Comparison of ENCODE assay signal across 8 mouse cellular contexts in the genomic region with DNA sequence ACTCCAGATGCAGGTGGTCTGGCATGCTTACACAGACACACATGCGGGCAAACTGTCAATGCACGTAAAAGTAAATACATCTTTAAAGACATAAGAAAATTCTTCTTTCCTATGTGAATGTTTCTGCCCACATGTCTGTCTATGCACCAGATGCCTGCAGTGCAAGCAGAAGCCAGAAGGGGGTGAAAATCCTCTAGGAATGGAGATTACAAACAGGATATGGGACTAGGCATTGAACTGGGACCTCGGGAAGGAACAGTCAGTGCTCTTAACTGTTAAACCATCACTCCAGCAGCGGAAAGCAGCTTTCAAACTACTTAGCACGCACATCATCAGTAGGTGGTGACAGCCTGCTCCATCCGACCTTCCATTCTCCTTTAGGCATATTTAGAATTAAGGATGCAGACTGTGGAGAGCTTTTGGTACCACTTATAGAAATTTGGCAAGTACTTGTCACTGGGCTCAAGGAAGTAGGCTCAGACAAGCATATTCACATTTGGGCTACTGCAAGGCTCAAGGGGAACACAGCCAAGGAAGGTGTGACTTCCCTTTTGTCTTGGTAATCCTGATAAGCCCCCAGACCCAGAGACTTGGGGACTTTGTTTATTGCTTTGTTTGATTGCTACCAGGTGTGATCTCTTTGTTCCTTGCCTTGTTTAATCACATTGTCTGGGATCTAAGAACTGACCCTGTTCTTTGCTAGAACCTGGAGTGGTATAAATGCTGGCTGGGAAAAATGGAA. TPM values are rescaled to one million over a fixed set of nuclear protein-coding genes. Genes with fewer than 3 reads are reported as not detected.
A peak's percentile ranks its signal among the peaks of the same experiment; 100 is the strongest.
DNase-seq lines count a peak whose midpoint lies in the region; ATAC-seq lines count a peak whose summit lies in the region.

No protein-coding gene starts in this region.

- H3K4me2 ChIP-seq in forebrain, embryonic 11.5 days (ENCODE audit: low read depth, low read length, severe bottlenecking), result no peak overlapping the region
- no peak overlapping the region for H3K4me2 ChIP-seq in forebrain, embryonic 16.5 days (ENCODE audit: low read length)

- 32% methylated on average over 6 of the region's 6 CpGs for WGBS in forebrain, embryonic 11.5 days
- 24% methylated on average over 6 of the region's 6 CpGs for WGBS in forebrain, embryonic 16.5 days

- H3K4me1 ChIP-seq in forebrain, embryonic 11.5 days (replicated peaks; ENCODE audit: control insufficient read depth, insufficient read depth, low read length), result no peaks in the 10 kb centered on the region
- H3K4me1 ChIP-seq in forebrain, embryonic 16.5 days (replicated peaks; ENCODE audit: control insufficient read depth, insufficient read depth, low read length), result no peaks in the 10 kb centered on the region; the same call in 1 of the 2 replicates

- DNase-seq in forebrain, embryonic 11.5 days (ENCODE audit: low spot score), result peak; percentile 66
- DNase-seq in ES-CJ7 (ENCODE audit: low read depth, low spot score), result peak; percentile 53
- peak; percentile 88 for DNase-seq in cerebellum, postnatal 10 days
- peak; percentile 39 for DNase-seq in gastrocnemius, postnatal 25 days
- peak; percentile 83 to 84 for DNase-seq in layer of hippocampus, postnatal 10 days (ENCODE audit: low spot score in 2 of 2)
- DNase-seq in mesoderm, embryonic 11.5 days (ENCODE audit: low read depth, low spot score), result peak; percentile 64
- no peak for DNase-seq in c-Kit-positive CD71-positive TER-119-positive erythroid progenitor cells, embryonic 14.5 days (ENCODE audit: low spot score)

- no peak for ATAC-seq in forebrain, embryonic 11.5 days (replicated peaks; ENCODE audit: low FRiP score)
- ATAC-seq in forebrain, embryonic 16.5 days, result no peak; the same call in 1 of the 2 replicates

- no peak overlapping the region for H3K9ac ChIP-seq in forebrain, embryonic 11.5 days (ENCODE audit: low read length)
- H3K9ac ChIP-seq in forebrain, embryonic 16.5 days (replicated peaks; ENCODE audit: low read depth, low read length), result no peak overlapping the region

- no peak overlapping the region for H3K4me3 ChIP-seq in forebrain, embryonic 11.5 days (ENCODE audit: low read depth, low read length)
- no peak overlapping the region for H3K4me3 ChIP-seq in forebrain, embryonic 16.5 days (replicated peaks; ENCODE audit: low read length)

- no peak overlapping the region for H3K27ac ChIP-seq in forebrain, embryonic 11.5 days (ENCODE audit: low read depth, low read length)
- H3K27ac ChIP-seq in forebrain, embryonic 16.5 days (ENCODE audit: low read length), result no peak overlapping the region

- no peaks in the 10 kb centered on the region for H3K36me3 ChIP-seq in forebrain, embryonic 11.5 days (ENCODE audit: control insufficient read depth, insufficient read depth, low read length)
- no peaks in the 10 kb centered on the region for H3K36me3 ChIP-seq in forebrain, embryonic 16.5 days (ENCODE audit: control insufficient read depth, insufficient read depth)

- no peaks in the 10 kb centered on the region for H3K27me3 ChIP-seq in forebrain, embryonic 11.5 days (ENCODE audit: control insufficient read depth, insufficient read depth, low read length)
- H3K27me3 ChIP-seq in forebrain, embryonic 16.5 days (replicated peaks; ENCODE audit: control insufficient read depth, insufficient read depth, low read length), result no peaks in the 10 kb centered on the region

- H3K9me3 ChIP-seq in forebrain, embryonic 11.5 days (ENCODE audit: control insufficient read depth, low read length), result no peaks in the 10 kb centered on the region
- no peaks in the 10 kb centered on the region for H3K9me3 ChIP-seq in forebrain, embryonic 16.5 days (ENCODE audit: control insufficient read depth, low read length)

RNA-seq across cellular contexts. Expression of a gene that starts 18.2 kb away (rescaled TPM):
- 0.73 and 0.83 TPM in 2 replicates for polyA plus RNA-seq in forebrain, embryonic 11.5 days (2014; fragmentation: Nextera tagmentation; extraction: Ambion mirVana)
- polyA plus RNA-seq in forebrain, embryonic 16.5 days (2015; fragmentation: Nextera tagmentation; extraction: Ambion mirVana), result 0.11 and 0.29 TPM in 2 replicates
- total RNA-seq in gastrocnemius, postnatal 25 days (2021), result not detected
- under 1 TPM; 0.23 to 0.25 TPM for total RNA-seq in layer of hippocampus, postnatal 10 days (2021)

RNA-seq across cellular contexts. Expression of a gene that starts 42.2 kb away (rescaled TPM):
- polyA plus RNA-seq in forebrain, embryonic 11.5 days (2014; fragmentation: Nextera tagmentation; extraction: Ambion mirVana), result 186 and 189 TPM in 2 replicates
- polyA plus RNA-seq in forebrain, embryonic 16.5 days (2015; fragmentation: Nextera tagmentation; extraction: Ambion mirVana), result 131 and 139 TPM in 2 replicates
- 10 to 100 TPM; 86.8 to 87.6 TPM for total RNA-seq in gastrocnemius, postnatal 25 days (2021)
- 100 to 1,000 TPM; 117 to 127 TPM for total RNA-seq in layer of hippocampus, postnatal 10 days (2021)

RNA-seq across cellular contexts. Expression of a gene that starts 47.4 kb away (rescaled TPM):
- polyA plus RNA-seq in forebrain, embryonic 11.5 days (2014; fragmentation: Nextera tagmentation; extraction: Ambion mirVana), result 9.9 and 10.0 TPM in 2 replicates
- polyA plus RNA-seq in forebrain, embryonic 16.5 days (2015; fragmentation: Nextera tagmentation; extraction: Ambion mirVana), result 10.2 and 15.0 TPM in 2 replicates
- total RNA-seq in gastrocnemius, postnatal 25 days (2021), result under 1 TPM; 0.33 to 0.99 TPM
- total RNA-seq in layer of hippocampus, postnatal 10 days (2021), result 1 to 10 TPM; 3.6 to 3.8 TPM
